Mouse (Mus musculus): ENCODE measurements around the gene Cuedc2.

Cuedc2 gene

DNA sequence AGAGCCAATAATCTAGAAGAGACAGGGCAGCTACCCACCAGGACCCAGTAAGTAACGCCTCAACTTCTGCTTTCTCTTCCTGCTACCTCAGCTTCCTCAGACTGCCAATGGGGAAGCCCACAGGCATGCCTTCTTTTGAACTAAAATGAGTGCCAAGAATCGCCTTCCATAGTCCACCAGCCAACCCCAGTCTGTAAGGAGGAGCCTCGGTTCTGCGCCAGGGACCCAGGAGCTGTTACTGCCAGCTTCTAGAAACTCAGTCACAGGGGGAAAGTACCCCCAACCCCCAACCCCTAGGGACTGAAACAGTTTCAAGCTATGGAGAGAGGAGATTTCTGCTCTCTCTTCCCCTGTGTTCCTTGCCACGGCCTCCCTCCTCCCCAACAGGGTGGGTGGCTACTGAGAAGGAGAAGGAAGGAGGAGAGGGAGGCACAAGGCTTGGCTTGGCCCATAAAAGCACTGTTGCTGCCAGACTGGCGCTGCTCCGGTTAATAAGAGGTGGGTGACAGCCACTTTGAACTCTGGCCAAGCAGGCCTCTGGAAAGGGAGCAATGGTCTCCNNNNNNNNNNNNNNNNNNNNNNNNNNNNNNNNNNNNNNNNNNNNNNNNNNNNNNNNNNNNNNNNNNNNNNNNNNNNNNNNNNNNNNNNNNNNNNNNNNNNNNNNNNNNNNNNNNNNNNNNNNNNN, 927 bp upstream of the Cuedc2 start:
- peak; percentile 75 to 76 for DNase-seq

DNA sequence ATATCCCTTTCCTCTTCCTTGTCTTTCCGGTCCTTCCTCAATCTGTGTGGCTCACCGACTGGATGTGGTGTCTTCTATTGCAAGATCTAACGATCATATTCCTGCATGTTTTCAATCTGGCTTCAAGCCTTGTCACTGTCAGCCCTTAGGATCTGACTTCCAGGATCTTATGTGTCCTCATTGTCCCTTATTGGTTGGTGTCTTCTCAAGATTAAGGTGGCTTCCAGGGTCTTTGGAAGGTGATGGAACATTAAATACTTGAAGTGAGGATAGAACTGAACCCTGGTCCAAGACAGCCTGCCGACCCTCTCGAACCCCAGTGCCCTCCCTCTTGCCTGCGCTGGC, 412 bp upstream of the Cuedc2 start:
- DNase-seq = no peak

DNA sequence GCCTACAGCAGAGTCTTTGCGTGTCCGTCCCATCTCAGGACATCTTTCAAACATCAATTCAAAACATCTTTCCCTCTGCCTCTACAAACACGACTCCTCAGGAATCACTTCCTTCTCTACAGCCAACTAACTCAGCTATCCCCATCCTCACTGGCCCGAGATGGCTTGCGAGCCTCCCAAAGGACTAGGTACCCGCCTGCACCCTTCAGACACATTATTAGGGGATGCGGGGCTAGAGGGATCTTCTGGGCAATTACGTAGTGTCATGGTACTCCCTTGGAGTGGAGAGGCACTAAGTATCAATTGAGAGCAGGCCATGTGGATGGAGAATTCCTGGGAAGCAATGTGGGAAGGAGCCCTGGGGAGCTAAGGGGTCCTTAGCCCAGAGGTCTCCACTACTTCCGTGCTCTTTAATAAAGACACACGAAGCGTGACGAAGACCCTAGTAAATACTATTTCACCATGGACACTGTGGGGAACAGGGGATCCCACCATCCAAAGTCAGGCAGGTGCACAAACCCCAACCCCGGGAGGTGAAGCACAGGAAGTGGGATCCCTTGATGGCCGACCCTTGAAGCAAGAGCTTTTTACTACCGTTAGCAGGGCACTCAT, 677 bp downstream of the Cuedc2 start:
- no peak for DNase-seq

DNA sequence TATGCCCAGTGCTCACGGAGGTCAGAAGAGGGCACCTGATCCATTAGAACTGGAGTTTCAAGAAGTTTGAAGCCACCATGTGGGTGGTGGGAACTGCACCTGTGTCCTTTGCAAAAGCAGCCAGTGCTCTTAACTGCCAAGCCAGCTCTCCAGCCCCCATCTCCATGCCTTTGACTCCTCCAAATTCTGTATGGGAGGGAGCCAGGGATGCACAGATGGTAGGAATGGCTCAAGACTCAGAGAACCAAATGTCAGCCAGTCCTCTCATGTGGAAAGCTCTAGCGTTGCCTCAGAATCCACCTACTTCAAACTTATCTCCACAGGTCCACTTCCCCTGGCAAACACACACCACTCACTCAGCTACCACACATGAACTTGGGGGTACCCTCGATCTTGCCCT, 4.6 kb downstream of the Cuedc2 start:
- peak; percentile 78 to 87 for DNase-seq

DNA sequence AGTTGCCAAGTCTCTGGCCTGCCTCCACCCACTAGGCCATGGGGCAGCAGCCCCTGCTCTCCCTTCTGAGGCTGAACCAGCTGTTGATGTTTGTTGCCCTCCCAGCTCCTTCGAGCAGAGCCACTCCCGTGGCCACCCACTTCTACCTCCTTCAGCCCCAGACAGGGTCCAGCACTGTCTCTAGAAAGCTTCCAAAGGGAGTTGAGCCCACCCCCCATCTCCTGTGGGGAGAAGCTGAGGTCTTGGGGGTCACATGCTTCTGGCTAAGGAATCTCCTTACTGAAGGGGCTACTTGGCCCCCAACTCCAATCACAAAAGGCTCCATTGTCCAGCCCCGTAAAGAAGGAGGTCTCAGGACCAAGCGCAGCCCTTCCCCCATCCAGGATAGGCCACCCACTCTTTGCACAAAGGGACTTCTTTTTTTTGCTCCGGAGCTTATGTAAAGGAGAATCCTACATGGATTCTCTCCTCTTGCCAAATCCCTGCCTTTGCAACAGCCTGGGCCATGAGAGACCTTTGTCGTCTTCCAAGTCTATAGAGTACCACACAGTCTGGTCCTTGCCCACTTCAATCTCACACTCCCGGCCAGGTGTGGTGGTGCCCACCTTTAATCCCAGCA, 5.7 kb downstream of the Cuedc2 start:
- DNase-seq = peak in 1 of 2 experiments; percentile 36

DNA sequence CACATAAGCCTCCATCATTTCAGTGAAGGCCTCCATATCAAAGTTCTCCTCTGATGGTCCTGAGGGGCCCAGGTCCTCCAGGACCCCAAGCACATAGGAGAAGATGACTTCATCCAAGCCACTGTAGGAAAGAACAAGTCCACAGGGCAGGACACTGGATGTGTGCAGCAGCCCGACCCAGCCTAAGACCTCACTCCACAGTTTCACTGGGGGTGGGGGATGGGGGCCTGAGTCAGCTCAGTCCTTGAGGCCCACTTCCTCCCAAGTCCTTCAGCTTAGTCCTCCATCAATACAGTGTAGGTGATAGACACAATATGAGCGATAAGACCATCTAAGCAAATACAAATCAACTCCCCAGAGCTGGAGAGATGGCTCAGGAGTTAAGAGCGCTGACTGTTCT, 6.6 kb downstream of the Cuedc2 start:
- DNase-seq = no peak

DNA sequence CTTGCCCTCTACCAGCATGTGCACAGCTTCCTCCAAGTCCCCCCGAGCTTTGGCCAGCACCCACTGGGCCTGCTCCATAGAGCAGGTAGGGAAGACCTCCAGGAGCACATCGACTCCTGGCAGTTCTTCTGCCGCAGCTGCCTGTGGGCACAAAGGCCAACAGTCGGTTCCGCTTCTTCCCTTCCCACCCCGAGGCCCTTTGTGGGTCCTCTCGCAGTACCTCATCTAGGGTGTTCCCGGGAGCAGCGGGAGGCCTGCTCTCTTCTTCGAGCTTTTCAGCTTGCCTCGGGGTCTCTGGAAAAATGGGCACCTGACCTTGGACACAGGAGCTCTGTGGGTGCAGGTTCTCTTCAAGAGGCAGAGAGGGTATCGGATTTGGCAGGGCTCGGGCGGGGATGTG, 7.2 kb downstream of the Cuedc2 start:
- no peak for DNase-seq

DNA sequence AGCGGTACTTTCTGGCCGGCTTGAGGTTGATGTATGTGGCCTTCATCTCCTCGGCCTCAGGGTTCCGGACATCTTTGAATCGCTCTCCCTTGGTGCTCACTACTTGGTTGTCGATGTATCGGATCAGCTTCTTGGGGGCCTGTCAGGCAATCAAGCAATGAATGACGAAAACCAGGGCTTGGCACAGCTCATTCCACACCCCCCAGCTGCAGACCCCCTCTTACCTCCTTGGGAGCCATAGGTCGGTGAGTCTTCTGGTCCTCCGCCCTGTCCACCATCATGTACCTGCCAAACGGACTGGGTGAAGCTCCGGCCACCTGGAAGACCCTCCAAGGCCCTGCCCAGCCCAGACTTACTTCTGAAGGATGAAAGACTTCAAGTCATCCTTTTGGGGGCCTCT, 7.8 kb downstream of the Cuedc2 start:
- no peak for DNase-seq

DNA sequence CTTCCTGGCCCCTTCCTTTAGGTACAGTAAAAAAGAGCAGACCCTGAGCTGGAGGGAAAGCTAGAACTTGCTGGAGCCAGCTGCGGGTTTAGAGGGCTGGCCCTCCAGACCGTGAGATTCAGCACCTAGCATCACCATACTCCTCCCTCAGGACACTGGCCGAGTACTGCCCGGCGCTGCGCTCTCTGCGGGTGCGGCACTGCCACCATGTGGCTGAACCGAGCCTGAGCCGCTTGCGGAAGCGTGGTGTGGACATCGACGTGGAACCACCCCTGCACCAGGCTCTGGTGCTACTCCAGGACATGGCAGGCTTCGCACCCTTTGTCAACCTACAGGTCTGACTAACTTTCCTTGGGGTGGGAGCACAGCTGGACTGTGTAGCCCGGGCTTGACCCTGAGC, 8.6 kb downstream of the Cuedc2 start:
- DNase-seq = peak; percentile 89 to 94

DNA sequence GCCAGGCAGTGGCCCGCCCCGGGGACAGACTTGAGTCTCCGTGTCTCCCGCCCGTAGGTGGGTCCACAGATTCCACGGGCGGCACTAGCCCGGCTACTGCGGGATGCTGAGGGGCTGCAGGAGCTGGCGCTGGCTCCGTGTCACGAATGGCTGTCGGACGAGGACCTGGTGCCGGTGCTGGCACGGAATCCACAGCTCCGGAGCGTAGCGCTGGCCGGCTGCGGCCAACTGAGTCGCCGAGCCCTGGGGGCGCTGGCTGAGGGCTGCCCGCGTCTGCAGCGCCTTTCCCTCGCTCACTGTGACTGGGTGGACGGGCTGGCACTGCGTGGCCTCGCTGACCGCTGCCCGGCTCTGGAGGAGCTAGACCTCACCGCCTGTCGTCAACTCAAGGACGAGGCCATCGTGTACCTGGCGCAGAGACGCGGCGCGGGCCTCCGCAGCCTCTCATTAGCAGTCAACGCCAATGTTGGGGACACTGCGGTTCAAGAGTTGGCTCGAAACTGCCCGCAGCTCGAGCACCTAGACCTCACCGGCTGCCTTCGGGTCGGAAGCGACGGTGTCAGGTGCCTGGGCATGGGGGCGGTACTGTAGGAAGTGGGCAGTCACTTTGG, 9.4 kb downstream of the Cuedc2 start:
- peak in 1 of 2 experiments; percentile 68 for DNase-seq

DNA sequence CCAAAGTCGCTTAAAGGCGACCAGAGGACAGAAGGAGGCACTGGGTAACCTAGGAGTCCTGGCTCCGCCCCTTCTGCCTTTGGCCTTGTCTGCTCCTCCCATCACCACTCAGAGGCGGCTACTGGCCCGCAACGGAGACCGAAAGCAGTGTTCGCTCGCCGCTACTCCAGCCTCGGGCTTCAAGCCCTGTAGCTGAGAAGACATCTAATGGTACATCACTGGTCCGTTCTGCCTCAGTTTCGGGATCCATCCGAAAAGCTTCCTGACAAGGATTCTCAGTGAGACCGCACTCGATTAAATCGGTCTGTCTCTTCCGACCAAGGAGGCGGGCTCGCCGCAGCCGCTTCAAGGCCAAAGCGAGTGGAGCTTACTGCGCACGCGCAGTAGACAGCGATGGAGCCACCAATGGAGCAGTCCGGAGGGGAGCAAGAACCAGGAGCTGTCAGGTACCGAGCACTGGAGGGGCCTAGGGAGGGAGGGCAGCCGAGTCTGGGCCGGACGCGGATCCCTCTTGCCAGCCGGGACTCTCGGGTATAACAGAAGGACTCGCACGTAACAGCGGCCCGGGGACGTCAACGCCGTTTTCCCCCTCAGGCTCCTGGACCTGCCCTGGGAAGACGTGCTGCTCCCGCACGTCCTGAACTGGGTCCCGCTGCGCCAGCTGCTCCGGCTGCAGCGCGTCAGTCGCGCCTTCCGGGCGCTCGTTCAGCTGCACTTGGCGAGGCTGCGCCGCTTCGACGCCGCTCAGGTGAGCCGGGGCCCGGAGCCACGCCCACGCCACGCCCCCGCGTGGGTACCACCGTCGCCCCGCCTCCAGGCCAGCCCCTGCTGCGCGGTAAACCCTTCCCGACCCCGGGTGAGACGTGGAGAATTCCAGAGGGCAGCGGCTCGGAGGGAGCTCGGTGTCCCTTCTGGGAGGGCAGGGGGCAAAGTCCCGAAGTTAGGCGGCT, 10.1 kb downstream of the Cuedc2 start, which contains the start of gene Fbxl15:
Gene Fbxl15, plus strand, starts transcription at position 104 of the 950 bp plus-strand sequence.
- peak; percentile 95 to 99 for DNase-seq

DNA sequence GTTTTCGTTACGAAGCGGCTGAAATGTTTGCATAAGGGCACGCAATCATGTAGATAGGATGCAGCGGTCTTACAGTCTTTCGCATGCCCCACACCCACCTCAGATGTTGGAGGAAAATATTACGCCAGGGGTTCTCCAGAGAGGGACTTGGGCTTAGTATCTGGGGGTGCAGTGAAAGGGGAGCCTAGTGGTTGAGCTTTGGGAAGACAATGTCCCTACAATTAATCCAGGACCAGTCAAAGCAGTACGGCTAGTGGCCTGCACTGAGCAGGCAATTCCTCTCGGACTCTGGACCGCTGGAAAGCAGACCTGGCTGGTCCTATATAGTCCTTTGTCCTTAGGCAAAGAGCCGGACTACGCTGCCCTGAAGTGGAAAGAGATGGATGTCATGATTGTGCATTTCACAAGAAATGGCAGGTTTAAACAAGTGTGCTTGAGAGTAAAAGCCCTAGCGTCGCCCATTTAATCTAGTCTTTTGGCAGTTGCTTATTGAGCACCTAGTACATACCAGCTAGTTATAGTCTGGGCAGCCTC, 10.9 kb downstream of the Cuedc2 start:
- no peak for DNase-seq

DNA sequence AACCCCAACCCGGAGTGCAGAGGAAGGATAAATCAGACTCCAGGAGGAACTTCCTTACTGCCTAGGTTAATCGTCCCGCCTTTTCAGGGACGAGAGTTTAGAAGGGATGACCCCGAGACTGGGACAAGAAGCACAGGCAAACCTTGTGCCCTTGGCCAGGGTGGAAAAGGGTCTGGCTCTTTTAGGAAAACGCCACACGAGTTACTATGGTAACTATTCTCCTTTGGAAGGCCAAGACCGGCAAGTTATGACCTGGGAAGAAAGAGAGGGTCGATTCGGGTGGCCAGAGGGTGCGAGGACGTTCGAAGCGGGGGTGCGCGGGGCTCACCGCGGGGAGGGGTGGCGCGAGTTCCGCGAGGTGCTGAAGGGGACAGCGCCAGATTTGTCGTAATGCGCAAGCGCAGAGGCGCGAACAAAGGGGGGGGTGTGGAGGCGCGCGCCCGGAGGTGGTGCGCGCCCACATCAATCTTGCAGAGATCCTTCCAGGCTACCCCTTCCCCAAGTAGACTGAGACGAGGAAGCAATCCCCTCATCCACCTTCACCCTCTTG, 11.7 kb downstream of the Cuedc2 start, which contains the start of gene Psd:
Gene Psd, minus strand, starts transcription at position 401 of the 550 bp plus-strand sequence.
- DNase-seq = peak; percentile 86 to 92

DNA sequence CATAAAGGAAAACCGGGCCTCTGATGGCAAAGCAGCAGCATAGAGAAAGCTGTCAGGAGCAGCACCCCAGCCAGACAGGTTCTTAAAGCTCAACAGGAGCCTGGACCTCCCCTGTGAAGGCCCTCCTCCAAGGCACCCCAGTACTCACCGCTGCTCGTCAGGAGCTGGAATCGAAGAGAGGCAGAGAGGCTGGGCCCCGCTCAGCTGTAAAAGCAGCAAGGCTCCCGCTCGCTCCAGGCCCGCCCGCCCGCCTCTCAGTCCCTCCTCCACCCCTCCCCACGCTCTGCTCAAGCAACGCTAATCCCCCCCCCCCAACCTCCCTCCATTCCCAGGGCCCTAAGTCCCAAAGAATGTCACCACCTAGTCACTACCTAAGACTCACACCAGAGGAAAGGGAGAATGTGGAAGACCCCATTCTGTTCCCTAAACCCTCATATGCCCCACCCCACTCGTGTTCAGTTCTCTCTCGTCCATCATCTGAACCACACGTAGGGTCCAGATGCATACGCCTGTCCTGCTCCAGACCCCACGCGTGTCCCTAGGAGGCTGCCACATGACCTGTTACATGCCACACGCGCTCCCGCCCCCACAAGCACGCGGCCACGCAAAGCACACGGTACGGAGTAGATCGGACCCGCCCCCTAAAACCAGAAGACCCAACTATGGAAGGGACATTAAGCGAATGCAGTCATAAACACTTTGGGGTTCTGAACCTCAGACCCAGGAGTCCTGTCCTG, 12.3 kb downstream of the Cuedc2 start:
- peak; percentile 58 to 70 for DNase-seq

DNA sequence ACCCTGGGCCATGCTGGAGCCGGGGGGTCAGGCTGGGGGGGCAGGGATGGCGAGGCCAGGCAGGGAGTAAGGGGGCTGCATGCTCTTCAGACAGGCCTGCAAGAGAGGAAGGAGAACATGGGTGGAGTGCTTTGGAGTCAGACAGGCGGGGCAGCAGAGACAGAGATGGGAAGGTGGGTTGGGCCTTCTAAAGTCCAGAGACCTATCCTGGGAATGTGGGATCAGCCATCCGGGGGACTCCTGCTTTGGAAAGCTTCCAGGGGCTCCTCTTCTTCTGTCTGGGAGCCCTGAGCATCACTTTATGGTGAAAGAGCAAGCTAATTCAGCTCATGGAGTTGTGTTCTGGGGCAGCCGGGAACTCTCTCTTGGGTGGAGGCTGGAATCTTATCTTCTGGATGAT, 13.6 kb downstream of the Cuedc2 start:
- DNase-seq = no peak

DNA sequence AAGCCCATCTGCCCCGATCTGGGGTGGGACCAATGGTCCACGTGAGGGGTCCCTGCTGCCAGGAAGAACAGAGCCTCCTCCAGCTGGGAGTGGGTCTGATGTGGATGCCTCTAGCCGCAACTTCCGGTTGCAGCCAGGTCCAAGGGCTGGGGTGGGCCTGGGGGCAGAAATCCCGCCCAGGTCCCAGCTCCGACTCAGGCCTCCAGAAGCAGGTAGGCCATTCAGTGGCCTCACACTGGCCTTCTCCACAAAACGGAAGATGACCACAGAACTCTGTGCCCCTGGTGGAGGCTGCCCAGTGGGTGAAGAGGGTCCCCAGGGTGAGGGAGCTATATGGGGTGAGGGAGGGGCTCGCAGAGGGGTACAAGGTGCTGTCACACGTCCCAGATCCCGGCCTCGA, 14.1 kb downstream of the Cuedc2 start:
- DNase-seq = peak in 1 of 2 experiments; percentile 22

DNA sequence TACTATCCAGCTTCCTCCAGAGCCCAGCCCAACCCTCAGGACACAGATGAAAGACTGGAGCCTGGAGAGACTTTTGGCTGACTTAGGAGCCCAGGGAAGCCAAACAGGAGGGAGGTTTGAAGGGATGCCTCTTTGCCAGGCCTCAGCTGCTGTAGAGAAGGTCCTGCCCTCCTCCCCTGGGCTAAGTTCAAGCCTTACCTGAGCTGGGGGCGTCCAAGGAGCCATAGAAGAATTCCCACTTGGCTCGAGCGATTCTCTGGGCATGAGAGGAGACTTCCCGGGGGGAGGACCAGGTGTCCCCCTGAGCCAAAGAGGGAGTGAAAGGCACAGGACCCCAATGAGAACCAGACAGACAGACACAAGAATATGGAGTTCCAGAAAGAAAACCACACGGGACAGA, 14.8 kb downstream of the Cuedc2 start:
- DNase-seq = peak in 1 of 2 experiments; percentile 7

DNA sequence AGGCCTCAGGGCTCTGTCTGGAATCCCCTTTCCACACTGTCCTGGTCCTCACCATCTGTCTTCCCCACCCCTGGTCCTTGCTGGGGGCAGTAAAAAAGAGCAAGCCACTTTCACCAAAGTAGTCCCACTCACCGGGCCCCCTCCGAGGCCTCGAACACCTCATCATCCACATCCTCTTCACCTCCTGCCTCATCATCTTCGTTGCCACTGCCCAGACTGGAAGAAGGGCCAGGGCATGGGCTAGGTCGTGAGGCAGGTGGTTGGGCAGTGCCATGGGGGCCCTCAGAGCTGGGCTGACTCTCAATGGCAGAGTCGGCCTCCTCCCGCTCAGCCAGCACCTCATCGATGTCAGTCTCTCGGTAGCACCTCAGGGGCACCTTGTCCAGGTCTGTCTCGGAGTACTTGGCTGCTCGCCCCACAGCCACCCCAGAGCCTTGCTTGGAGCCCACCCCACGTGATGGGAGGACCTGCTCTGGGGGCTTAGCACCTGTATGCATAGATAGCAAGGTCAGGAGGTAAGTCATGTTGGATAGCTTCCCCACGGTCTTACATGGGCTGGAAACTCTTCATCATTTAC, 15.4 kb downstream of the Cuedc2 start:
- peak; percentile 44 to 50 for DNase-seq

DNA sequence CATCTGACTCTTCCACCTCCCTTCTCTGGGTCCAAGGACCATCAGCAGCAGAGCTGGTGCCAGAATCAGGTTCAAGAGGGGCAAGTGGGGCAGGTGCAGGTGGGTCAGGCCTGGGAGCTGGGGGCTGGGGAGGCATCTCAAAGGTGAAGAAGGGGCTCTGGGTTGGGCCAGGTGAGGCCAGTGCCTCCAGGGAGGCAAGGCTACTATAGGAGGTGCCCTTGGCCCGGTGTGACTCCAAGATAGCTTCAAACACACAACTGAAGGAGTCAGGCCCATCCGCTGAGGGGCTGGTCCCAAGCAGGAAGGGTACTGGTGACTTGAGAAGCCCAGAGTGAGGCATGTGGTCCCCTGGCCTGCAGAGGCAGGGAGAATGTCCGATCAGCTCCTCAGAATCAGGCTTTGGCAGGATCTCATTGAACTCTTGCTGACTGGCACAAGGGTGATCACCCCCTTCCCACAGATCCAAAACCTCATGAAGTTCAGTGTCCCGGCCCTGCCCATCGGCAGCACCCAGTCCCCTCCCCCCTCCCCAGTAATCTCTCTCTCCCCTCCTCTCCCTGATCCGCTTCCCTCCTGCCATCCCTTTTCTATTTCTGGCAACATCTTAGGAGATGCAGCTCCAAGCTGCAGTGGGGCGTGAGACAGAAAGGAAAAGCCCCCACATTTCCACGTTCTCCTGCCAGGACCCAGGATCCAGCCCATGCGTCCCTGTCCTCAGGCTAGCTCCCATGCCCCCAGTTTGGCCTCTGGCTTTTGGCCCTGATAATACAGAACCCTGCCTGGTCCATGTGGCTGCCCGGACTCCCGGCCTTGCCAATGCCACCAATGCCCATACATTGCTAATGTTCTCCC, 16.1 kb downstream of the Cuedc2 start:
- DNase-seq = peak; percentile 39 to 55
